Mouse (Mus musculus) midbrain, embryonic 12.5 days (tissue): ENCODE data around the gene Dgkd. TPM values are rescaled to one million over a fixed set of nuclear protein-coding genes. Genes with fewer than 3 reads are reported as not detected.
A peak's percentile ranks its signal among the peaks of the same experiment; 100 is the strongest.

ENCODE experiments used
- ATAC-seq: fragments of 200-750 bp; cut with Nextera tagmentation; 2 replicates; pipeline ENCODE4 v1.8.0; 2017; ENCODE audit warnings: low read depth, moderate TSS enrichment, moderate library complexity; ENCODE audit not compliant: low FRiP score
- H3K27ac ChIP-seq: fragments of 300-500 bp; sonication (generic); replicated peaks from 2 replicates; pipeline ENCODE4 v1.5.1; 2016; ENCODE audit warnings: mild to moderate bottlenecking
- H3K27me3 ChIP-seq: fragments of 300-500 bp; sonication (generic); 2 replicates; pipeline ENCODE4 v1.6.1; 2016; ENCODE audit warnings: mild to moderate bottlenecking
- H3K36me3 ChIP-seq: fragments of 300-500 bp; sonication (generic); 2 replicates; pipeline ENCODE4 v1.6.1; 2016
- H3K4me1 ChIP-seq: fragments of 300-500 bp; sonication (generic); 2 replicates; pipeline ENCODE4 v1.6.1; 2016
- H3K4me2 ChIP-seq: fragments of 300-500 bp; sonication (generic); replicated peaks from 2 replicates; pipeline ENCODE4 v1.6.1; 2016; ENCODE audit warnings: mild to moderate bottlenecking, moderate library complexity
- H3K4me3 ChIP-seq: fragments of 300-500 bp; sonication (generic); 2 replicates; pipeline ENCODE4 v1.5.1; 2016; ENCODE audit warnings: mild to moderate bottlenecking
- H3K9ac ChIP-seq: fragments of 300-500 bp; sonication (generic); replicated peaks from 2 replicates; pipeline ENCODE4 v1.6.1; 2016; ENCODE audit warnings: mild to moderate bottlenecking, moderate library complexity
- H3K9me3 ChIP-seq: fragments of 300-500 bp; sonication (generic); 2 replicates; pipeline ENCODE4 v1.6.1; 2016; ENCODE audit warnings: mild to moderate bottlenecking
- WGBS: fragments of 180-500 bp; shearing (Covaris S2); methylation state at CpG from one replicate; pipeline ENCODE4 v1.1.7; 2016; 5-methylcytosine and 5-hydroxymethylcytosine counted together
- polyA plus RNA-seq: library from polyadenylated mRNA; unstranded; fragments of >200 nt; fragmentation: Nextera tagmentation; extraction: Ambion mirVana; gene quantifications from 2 replicates; pipeline ENCODE4 v1.2.1, GENCODE M21; 2016

Dgkd gene
- polyA plus RNA-seq, 1 experiment from 2014 or later, result 41.7 TPM

GRCm38 (mm10) chr1:87852081-87852790 lies 851 bp upstream of the Dgkd start:
- no peaks in the 10 kb centered on the region for H3K9me3 ChIP-seq
- H3K4me1 ChIP-seq, result peaks cover 23% of the 10 kb centered on the region
- no peak overlapping the region for H3K27ac ChIP-seq
- peak overlapping the region; percentile 94 for H3K4me2 ChIP-seq
- peak overlapping the region; percentile 78; the same call in 1 of the 2 replicates for H3K4me3 ChIP-seq
- WGBS, result 45% methylated on average over 5 of the region's 5 CpGs
- H3K27me3 ChIP-seq, result no peaks in the 10 kb centered on the region
- H3K9ac ChIP-seq, result no peak overlapping the region; the same call in 1 of the 2 replicates
- H3K36me3 ChIP-seq, result no peaks in the 10 kb centered on the region
- no peak for ATAC-seq

GRCm38 (mm10) chr1:87853601-87854361 lies 694 bp downstream of the Dgkd start:
- ATAC-seq, result peak; percentile 64
- Histone ChIP-seq H3K27me3 (no peaks in the 10 kb centered on the region), H3K27ac (peak overlapping the region; percentile 74), H3K4me1 (peaks cover 23% of the 10 kb centered on the region), H3K9ac (peak overlapping the region; percentile 95), H3K4me3 (peak overlapping the region; percentile 78), H3K36me3 (no peaks in the 10 kb centered on the region), H3K9me3 (no peaks in the 10 kb centered on the region), H3K4me2 (peak overlapping the region; percentile 94)
- under 1% methylated on average over 19 of the region's 48 CpGs for WGBS

- Histone ChIP-seq H3K9me3 (no peaks in the 10 kb centered on the region), H3K27ac (no peak overlapping the region), H3K9ac (peak overlapping the region; percentile 95), H3K4me3 (peak overlapping the region; percentile 78), H3K4me2 (peak overlapping the region; percentile 94), H3K27me3 (no peaks in the 10 kb centered on the region), H3K4me1 (peaks cover 23% of the 10 kb centered on the region), H3K36me3 (no peaks in the 10 kb centered on the region)
- 29% methylated on average over 6 of the region's 6 CpGs for WGBS
- no peak for ATAC-seq
These were observed 1.3 kb downstream of the Dgkd start for GRCm38 (mm10) chr1:87854411-87854810.

- ATAC-seq, result no peak
- no peak overlapping the region for H3K27ac ChIP-seq
- WGBS, result 32% methylated on average over 2 of the region's 2 CpGs
- peak overlapping the region; percentile 95; the same call in 1 of the 2 replicates for H3K9ac ChIP-seq
- H3K9me3 ChIP-seq, result no peaks in the 10 kb centered on the region
- H3K4me2 ChIP-seq, result peak overlapping the region; percentile 94
- no peaks in the 10 kb centered on the region for H3K36me3 ChIP-seq
- no peaks in the 10 kb centered on the region for H3K27me3 ChIP-seq
- peak overlapping the region; percentile 78; the same call in 1 of the 2 replicates for H3K4me3 ChIP-seq
- H3K4me1 ChIP-seq, result peaks cover 23% of the 10 kb centered on the region
These were observed 1.8 kb downstream of the Dgkd start for GRCm38 (mm10) chr1:87854851-87855251.

GRCm38 (mm10) chr1:87855522-87855921 lies 2.4 kb downstream of the Dgkd start:
- H3K4me1 ChIP-seq, result peaks cover 23% of the 10 kb centered on the region
- H3K4me3 ChIP-seq, result no peak overlapping the region
- H3K27me3 ChIP-seq, result no peaks in the 10 kb centered on the region
- no peaks in the 10 kb centered on the region for H3K9me3 ChIP-seq
- no peak for ATAC-seq
- 87% methylated on average over 1 of the region's 1 CpGs for WGBS
- no peak overlapping the region for H3K9ac ChIP-seq
- H3K4me2 ChIP-seq, result no peak overlapping the region
- H3K27ac ChIP-seq, result no peak overlapping the region
- no peaks in the 10 kb centered on the region for H3K36me3 ChIP-seq

- Histone ChIP-seq H3K4me2 (no peak overlapping the region), H3K9ac (no peak overlapping the region), H3K9me3 (no peaks in the 10 kb centered on the region), H3K27me3 (no peaks in the 10 kb centered on the region), H3K4me1 (peaks cover 23% of the 10 kb centered on the region), H3K4me3 (no peak overlapping the region), H3K36me3 (no peaks in the 10 kb centered on the region), H3K27ac (no peak overlapping the region)
- WGBS, result 85% methylated on average over 3 of the region's 3 CpGs
- no peak for ATAC-seq
These were observed 3.7 kb downstream of the Dgkd start for GRCm38 (mm10) chr1:87856823-87857222.

GRCm38 (mm10) chr1:87858031-87858430 lies 4.9 kb downstream of the Dgkd start:
- Histone ChIP-seq H3K9ac (no peak overlapping the region), H3K4me1 (peaks cover 18% of the 10 kb centered on the region), H3K9me3 (no peaks in the 10 kb centered on the region), H3K36me3 (no peaks in the 10 kb centered on the region), H3K4me3 (no peak overlapping the region), H3K27ac (no peak overlapping the region), H3K27me3 (no peaks in the 10 kb centered on the region), H3K4me2 (no peak overlapping the region)
- 96% methylated on average over 1 of the region's 1 CpGs for WGBS
- no peak for ATAC-seq

GRCm38 (mm10) chr1:87858529-87858928 lies 5.4 kb downstream of the Dgkd start:
- WGBS, result 84% methylated on average over 2 of the region's 2 CpGs
- no peak for ATAC-seq
- Histone ChIP-seq H3K4me2 (no peak overlapping the region), H3K4me3 (no peak overlapping the region), H3K27ac (no peak overlapping the region), H3K36me3 (no peaks in the 10 kb centered on the region), H3K9me3 (no peaks in the 10 kb centered on the region), H3K27me3 (no peaks in the 10 kb centered on the region), H3K4me1 (peaks cover 18% of the 10 kb centered on the region), H3K9ac (no peak overlapping the region)

- no peaks in the 10 kb centered on the region for H3K27me3 ChIP-seq
- no peaks in the 10 kb centered on the region for H3K9me3 ChIP-seq
- 74% methylated on average over 3 of the region's 3 CpGs for WGBS
- no peak overlapping the region for H3K4me2 ChIP-seq
- no peak overlapping the region for H3K4me3 ChIP-seq
- H3K4me1 ChIP-seq, result no peaks in the 10 kb centered on the region
- H3K9ac ChIP-seq, result no peak overlapping the region
- no peak overlapping the region for H3K27ac ChIP-seq
- H3K36me3 ChIP-seq, result no peaks in the 10 kb centered on the region
- no peak for ATAC-seq
These were observed 10.5 kb downstream of the Dgkd start for GRCm38 (mm10) chr1:87863602-87864001.

GRCm38 (mm10) chr1:87864889-87865288 lies 11.8 kb downstream of the Dgkd start:
- H3K9ac ChIP-seq, result no peak overlapping the region
- H3K27ac ChIP-seq, result no peak overlapping the region
- H3K4me1 ChIP-seq, result no peaks in the 10 kb centered on the region
- no peaks in the 10 kb centered on the region for H3K9me3 ChIP-seq
- no peak overlapping the region for H3K4me2 ChIP-seq
- H3K27me3 ChIP-seq, result no peaks in the 10 kb centered on the region
- no peaks in the 10 kb centered on the region for H3K36me3 ChIP-seq
- no peak overlapping the region for H3K4me3 ChIP-seq
- no peak for ATAC-seq

GRCm38 (mm10) chr1:87866672-87867071 lies 13.6 kb downstream of the Dgkd start:
- no peak for ATAC-seq
- Histone ChIP-seq H3K27me3 (no peaks in the 10 kb centered on the region), H3K4me3 (no peak overlapping the region), H3K4me2 (no peak overlapping the region), H3K4me1 (no peaks in the 10 kb centered on the region), H3K9me3 (no peaks in the 10 kb centered on the region), H3K36me3 (no peaks in the 10 kb centered on the region), H3K27ac (no peak overlapping the region), H3K9ac (no peak overlapping the region)
- WGBS, result 87% methylated on average over 1 of the region's 1 CpGs

- Histone ChIP-seq H3K4me2 (no peak overlapping the region), H3K36me3 (no peaks in the 10 kb centered on the region), H3K9me3 (no peaks in the 10 kb centered on the region), H3K27me3 (no peaks in the 10 kb centered on the region), H3K27ac (no peak overlapping the region), H3K4me1 (no peaks in the 10 kb centered on the region), H3K9ac (no peak overlapping the region), H3K4me3 (no peak overlapping the region)
- ATAC-seq, result no peak
These were observed 18.5 kb downstream of the Dgkd start for GRCm38 (mm10) chr1:87871546-87871945.
